Mouse (Mus musculus) embryo, embryonic 9.5 days (tissue): ENCODE measurements around the gene Hmox1.

ENCODE experiments used
- DNase-seq: peaks from one replicate; pipeline ENCODE4 v3.0.0-alpha.2; 2017; ENCODE audit errors: extremely low spot score

The Hmox1 gene

DNA sequence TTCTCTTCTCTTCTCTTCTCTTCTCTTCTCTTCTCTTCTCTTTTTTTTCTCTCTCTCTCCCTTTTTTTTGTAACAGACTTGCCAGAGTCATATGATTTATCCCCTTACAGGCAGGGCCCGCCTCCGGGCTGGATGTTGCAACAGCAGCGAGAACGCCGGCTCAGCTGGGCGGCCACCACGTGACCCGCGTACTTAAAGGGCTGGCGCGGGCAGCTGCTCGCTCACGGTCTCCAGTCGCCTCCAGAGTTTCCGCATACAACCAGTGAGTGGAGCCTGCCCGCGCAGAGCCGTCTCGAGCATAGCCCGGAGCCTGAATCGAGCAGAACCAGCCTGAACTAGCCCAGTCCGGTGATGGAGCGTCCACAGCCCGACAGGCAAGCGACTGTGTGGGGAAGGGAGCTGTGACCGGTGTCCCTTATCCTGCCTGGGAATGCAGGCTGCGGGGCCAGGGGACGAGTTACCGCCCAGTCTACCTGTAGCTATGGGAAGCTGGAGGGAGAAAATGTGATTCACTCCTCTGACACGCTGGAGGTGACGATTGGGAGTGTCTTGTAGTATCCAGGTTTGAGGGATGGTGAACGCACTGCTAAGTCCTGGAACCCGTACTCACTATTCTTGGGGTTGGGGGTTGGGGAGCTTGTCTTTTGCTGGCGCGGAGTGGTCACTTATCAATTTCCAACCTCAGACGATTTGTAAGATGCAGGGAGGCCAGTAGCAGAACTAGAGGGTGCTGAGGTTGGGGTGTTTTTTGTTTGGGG, at the start of gene Hmox1:
Hmox1 (plus strand) TSS at position 223 of the 758 bp plus-strand sequence.
- peak; percentile 86 for DNase-seq

DNA sequence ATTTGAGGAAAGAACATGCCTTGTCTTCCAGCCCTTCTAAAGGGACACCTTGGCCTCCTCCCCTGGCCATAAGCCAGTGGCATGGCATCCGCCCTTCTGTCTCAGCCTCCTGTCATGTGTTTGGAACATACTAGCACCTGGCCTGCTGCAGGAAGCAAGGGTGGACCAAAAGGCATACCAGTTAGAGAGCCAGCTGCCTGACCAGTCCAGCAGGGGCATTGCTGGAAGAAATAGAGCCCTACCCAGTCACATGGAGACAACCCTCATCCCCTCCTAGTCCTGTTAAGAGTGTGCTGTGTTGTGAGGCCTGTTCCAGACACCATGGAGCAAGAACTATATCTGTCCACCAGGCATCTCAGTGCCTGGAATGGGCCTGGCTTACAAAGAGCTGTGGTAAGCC, 47.1 kb upstream of the Hmox1 start:
- no peak for DNase-seq

DNA sequence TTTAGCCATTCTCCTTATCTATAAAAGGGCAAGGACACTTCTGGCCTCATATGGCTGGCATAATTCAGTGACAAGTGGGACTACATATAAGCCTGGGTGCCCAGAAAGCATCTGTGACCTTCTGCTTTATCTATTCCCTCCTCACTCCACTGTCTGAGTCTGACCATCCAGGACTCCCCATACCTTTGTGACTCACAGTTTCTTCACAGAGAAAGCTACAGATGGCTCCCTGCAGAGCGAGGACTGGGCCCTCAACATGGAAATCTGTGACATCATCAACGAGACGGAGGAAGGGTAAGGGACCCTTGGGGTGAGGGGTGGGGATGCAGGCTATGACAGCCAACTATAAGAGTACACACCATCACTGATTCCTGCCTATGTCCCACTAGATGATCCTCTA, 45.6 kb upstream of the Hmox1 start:
- no peak for DNase-seq

DNA sequence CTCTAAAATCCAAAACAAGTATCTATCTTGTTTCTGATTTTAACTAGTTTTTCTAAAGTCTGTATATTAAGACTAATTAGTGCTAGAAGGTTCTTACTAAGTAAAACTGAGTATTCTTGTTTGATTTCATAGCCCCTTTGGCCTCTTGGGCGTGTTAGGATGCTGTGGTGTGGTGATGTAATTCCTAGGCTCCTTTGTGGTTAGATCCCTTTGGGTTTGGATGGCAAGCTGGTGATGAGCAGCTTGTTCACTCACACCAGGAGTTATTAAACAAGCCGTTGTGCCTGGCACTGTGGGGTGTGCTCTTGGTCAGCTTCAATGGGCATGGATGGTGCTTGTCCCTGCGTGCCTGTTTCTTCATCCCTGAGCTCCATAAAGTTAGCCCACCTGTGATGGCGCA, 40.1 kb upstream of the Hmox1 start:
- DNase-seq = no peak

DNA sequence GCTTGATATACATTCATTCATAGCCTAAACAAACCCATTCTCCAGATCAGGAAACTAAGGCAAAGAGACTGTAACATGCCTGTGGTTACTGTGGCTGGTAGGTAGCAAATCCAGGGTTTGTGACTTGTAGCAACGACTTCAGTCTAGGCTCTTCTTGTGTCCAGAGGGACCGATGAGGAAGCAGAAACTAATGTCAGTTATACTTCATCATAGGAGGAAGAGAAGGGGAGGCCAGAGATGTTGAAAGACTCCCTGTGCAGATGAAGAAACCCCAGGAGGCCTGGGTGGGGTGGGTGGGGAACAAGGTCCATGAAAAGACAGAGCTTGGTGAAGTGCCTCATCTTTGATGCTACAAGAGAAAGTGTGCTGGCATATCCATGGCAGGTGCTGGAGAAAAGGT, 37.7 kb upstream of the Hmox1 start:
- no peak for DNase-seq

DNA sequence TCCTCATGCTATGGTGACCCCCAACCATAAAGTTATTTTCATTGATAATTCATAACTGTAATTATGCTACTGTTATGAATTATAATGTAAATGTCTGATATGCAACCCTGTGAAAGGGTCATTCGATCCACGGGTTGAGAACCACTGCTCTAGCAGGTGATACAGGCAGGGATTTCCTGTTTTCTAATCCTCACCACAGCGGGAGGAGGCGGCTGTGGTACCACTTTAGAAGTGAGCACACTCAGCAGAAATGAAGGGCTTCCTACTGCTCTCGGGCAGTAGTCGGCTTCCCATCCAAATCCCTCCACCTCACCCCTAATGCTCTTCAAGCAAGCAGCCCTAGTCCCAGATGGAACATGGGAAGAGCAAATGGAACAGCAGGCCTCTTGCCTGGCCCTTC, 33.4 kb upstream of the Hmox1 start:
- no peak for DNase-seq

DNA sequence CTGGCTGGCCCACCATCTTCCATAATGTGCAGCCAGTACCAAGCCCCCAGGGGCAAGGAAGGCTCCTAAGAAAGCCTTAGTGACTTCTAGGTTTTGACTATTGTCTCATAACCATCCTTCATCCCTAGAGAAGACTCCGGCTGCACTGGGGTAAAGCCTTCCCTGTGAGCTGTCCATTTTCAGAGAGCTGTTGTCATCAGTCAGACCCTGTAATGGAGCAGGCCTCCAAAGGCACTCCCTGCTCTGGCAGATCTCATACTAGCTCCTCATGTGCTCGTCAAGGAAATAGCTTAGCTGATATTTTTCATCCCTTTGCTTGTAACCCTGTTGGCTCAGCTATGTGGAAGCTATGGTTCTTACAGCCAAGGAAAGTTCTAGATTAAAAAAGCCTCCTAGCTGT, 32.6 kb upstream of the Hmox1 start:
- no peak for DNase-seq

DNA sequence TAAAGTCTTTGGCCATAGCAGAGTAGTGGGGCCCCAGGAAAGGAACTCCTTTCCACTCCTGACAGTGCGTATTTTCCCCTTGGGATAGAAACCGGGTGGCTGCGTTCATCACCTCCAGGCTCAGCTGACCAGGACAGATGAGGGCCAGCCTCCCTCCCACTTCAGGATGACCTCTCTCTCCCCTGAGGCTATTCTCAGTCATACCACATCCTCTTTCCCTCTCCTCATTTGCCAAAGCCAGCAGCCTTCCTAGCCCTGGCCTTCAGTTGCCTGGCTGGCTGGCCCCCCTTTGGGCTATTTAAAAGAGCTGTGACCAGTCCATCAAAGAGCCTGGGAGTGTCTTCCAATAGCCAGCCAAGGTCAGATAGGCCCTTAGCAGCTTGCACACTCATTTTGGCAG, 30.1 kb upstream of the Hmox1 start:
- DNase-seq = no peak

DNA sequence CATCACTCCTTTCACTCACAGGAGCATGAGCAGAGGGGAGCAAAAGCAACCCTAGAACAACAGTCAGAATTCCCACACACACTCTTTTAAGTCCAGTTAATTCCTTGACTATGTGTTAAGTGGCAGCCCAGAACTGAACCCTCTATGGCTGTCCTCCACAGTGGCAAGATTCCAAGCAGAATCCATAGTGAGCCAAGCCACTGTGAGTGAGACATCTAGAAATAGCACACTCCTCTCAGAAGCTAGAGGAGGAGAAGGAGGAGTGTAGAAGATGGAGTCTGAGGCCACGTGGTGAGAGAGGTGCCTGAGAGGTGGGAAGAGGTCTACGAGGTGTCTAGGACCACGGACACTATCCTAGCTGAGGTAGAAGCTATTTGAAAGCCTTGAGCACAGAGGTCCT, 28.6 kb upstream of the Hmox1 start:
- DNase-seq = no peak

DNA sequence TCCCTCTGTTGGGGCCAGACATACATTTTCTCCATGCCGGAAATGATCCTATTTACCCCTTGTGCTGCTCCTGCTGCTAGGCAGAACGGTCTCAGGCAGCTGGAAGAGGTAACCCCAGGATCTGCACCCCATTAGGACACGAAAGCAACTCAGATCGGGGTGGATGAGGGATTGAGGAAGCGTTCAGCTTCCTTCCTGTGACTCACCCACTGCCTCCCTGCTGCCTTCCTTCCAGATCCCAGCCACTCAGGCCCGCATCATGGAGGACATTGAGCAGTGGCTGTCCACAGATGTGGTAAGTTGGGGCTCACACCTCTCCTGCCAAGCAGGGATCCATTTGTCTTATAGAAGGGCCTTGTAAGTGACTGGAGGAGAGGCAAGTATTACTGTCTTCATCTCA, 26.1 kb upstream of the Hmox1 start:
- no peak for DNase-seq

DNA sequence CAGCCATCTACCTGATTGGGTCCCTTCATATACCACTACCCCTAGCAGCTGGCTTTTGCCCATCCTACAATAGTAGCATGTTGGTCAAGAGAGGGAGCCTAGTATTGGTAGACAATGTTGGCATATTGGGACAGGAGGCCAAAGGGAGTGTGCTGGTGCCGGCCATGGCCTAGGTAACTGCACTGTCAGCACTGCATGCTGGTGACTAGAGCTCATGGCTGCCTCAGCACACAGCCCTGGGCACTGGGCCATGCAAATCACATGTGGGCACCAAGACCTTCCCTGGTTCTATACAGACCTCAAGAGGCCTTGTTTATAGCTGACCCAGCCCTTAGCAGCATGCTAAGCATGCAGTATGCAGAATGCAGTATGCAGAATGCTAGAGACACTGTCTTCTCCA, 23.1 kb upstream of the Hmox1 start:
- no peak for DNase-seq

DNA sequence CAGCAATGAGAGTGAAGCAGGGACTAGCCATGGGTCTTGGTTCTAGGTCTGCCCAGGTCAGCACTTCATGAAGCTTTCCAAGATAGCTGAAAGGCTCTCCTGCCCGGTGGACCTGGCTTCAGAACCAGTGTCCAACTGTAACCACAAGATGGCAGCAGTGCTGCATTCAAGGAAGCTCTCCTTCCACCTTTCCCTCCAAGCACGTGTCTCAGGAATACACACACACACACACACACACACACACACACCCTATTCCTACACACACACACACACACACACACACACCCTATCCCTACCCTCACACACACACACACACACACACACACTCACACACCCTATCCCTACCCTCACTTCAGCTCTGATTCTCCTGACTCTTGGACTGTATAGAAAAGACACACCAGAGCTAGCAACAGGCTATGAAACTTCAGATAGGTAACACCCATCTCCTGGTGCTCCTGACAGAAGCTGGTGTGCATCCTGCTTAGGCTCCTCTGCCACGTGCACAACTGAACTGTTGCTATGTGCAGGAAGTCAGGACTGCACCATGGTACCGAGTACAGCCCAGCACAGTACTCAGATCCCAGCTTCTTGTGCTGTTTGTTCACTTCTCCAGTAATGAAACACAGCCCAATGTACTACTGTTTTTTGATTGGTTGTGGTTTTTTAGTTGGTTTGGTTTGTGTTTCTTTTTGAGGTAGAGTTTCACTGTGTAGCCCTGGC, 21.6 kb upstream of the Hmox1 start:
- DNase-seq = peak; percentile 82

DNA sequence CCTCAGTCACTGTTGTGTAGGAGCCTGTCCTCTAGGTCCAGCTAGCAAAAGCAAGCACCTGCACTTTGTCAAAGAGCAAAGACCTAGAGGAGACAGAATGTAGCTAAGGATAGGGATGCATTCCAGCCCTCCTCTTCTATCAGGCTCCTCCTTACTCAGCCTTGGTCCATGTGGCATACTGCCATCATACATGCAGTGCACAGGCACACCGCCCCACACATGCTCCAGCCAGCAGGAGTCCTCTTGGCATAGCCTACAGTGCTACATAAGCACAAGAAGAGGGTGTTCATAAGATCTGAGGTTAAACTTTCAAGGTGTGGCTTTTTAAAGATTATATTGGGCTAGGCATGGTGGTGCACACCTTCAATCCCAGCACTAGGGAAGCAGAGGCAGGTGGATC, 18.5 kb upstream of the Hmox1 start:
- no peak for DNase-seq

DNA sequence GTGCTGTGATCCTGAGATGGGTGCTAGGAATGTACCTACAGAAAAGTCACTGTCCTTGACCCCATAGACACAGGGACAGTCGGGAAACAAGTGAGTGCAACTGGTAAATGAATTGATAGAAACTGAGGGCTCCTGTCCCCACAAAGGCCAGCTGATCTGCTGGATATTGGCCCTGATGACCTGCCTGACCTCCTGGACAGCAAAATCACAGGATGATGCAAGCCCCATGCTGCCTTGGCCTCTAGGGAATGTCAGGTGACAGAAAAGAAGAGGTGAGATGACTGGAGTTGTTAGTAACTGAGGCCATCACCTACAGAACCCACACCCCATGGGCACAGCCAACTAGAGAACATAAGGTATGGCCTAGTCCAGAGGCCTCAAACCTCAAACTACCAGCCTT, 15.2 kb upstream of the Hmox1 start:
- DNase-seq = no peak

DNA sequence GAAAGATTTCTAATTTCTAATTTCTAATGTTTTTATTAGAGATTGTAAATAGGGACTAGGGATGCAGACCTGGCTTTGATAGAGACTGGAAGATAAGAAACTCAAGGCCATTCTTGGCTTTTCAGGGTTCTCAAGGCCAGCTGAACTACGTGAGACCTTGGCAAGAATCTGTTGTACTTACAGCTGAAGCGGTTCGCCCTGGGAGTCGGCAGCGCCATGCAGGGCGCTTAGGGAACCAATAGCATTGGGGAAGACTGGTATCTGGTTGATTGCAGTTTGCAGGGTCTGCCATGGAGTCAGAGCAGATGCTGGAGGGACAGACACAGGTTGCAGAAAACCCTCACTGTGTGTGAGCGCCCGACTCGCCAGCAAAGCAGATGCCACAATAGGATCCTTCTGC, 14.6 kb upstream of the Hmox1 start:
- no peak for DNase-seq

DNA sequence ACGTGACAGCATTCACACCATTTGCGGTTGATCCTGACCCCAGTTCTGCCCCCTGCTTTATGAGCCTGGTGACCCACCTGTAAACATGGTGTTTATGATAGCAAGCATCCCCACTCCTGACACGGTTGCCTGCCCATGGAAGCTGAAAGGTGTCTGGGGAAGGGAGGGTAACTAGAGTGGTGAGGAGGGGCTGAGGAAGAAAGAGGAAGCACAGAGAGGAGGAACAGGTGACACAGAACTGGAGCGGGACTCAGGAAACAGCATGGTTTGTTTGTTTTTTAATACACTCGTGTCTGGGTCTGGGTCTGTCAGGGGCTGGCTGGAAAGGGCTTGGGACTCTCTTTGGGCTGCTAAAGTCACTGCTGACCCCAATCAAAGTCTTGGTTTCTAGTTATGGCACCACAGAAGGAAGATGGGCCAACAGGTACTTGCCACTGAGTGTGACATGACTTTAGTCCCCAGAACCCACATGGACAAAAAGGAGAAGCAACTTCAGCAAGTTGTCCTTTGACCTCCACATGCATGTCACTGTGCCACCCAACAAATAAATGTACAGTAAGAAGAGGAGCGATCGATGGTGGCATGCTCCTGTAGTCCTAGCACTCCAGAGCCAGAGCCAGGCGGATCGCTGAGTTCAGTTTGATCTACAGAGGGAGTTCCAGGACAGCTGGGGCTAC, 11.9 kb upstream of the Hmox1 start:
- DNase-seq = no peak

DNA sequence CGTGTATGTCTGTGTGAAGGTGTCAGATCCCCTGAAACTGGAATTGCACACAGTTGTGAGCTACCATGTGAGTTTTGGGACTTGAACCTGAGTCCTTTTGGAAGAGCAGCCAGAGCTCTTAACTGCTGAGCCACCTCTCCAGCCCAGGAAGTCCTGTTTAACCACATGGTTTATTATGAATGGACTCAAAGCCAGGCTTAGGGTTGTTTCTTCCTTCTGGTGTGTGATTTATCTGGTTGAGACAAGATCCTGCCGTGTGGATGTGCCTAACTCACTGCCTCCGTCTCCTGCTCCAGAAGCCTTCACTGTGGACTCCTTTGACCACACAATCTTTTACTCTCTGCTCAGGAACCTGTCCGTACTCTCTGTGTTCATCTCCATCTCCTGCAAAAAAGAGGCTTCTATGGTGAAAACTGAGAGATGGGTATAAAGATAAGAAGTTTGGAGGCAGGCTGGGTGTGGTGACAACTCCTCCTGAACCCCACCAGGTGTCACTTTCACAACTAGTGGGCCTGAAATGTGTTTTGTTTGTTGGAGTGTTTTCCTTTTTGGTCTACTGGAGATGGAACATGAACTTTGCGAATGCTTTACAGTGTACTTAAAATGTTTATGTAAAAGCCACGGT, 11.1 kb upstream of the Hmox1 start:
- DNase-seq = no peak

DNA sequence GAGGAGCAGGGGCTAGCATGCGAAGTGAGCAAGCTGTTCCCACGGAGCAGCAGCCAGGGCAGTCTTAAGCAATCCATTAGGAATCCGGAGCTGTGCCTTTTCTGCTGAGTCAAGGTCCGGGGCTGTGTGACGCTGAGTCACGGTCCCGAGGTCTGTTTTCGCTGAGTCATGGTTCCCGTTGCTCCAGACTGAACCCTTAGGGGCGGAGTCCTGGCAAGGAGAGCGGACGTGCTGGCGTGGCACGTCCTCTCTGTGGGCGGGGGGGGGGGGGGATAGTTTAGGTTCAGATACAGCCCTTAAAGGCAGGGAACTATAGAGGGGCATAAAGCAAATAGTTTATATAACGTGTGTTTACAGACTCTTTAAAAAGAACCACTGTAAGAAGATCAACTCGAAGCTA, 9.6 kb upstream of the Hmox1 start:
- peak; percentile 94 for DNase-seq

DNA sequence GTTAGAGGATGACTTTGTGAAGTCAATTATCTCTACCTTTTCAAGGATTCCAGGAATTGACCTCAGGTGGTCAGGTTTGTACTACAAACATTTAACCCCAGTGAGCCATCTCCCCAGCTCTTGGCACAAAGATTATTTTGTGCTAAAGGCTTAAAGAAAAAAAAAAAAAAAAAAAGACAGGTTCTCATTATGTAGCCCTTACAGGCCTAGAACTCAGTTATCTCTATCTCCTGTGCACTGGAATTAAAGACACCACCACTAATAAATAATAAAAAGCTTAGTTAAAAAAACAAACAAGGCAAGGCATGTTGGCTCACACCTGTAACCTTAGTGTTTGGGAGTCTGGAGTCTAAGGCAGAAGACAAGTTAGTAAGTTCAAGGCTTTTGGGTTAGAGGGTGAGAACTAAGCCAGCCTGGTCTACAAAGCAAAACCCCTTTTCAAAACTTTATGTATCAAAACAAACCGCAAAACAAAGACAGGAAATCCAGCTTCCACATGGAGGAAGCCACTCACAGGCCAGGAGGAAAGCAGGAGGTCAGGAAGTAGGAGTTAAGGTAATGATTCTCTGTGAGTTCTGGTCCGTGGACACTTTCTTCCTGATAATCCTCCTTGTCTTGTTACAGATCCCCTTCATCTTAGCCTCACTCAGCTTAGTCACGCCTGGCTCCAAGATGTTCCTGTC, 8.9 kb upstream of the Hmox1 start:
- no peak for DNase-seq

DNA sequence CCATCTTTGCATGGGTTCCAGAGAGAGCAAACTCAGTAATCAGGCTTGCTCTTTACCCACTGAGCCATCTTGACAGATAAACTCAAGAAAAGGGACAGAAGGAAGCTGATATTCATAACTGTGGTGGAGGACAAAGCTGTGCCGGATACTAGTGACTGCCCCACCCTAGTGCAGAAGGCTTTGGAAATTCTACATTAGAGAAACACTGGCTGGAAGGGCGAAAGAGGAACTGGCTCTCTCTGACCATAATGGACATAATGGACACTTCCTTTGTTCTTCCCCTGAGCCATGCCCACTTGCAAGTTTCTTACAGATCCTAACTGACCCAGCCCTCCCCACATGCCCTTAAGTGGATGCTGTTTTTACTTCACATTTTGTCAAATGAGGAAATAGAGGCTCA, 7.4 kb upstream of the Hmox1 start:
- no peak for DNase-seq

DNA sequence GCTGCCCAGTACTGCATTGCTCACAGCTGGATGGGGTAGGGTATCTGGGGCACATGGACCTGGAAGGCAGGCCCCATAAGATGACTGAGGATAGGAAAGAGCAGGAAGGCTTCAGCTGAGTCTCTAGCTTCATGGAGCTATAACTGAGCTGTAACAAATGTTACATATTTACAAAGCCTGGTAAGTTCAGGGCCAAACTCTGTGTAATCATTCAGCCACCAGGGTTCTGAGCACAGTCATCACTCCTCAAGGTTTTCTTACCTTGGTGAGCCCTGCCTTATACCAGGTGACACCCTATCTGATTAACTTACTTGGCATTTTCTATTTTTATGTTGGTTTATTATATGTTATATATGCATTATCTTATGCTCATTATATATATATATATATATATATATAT, 6.3 kb upstream of the Hmox1 start:
- no peak for DNase-seq
